Mouse (Mus musculus): ENCODE data around the gene Zfp804a. TPM values are rescaled to one million over a fixed set of nuclear protein-coding genes. Genes with fewer than 3 reads are reported as not detected.

Gene Zfp804a
- not detected for total RNA-seq (2018; cell fraction: chromatin; rRNA removed)
- total RNA-seq (2018; cell fraction: cytosol; rRNA removed), result not detected
- total RNA-seq (2018; cell fraction: nucleus; rRNA removed), result not detected
- not detected in 3 replicates for polyA plus RNA-seq (2018)

DNA sequence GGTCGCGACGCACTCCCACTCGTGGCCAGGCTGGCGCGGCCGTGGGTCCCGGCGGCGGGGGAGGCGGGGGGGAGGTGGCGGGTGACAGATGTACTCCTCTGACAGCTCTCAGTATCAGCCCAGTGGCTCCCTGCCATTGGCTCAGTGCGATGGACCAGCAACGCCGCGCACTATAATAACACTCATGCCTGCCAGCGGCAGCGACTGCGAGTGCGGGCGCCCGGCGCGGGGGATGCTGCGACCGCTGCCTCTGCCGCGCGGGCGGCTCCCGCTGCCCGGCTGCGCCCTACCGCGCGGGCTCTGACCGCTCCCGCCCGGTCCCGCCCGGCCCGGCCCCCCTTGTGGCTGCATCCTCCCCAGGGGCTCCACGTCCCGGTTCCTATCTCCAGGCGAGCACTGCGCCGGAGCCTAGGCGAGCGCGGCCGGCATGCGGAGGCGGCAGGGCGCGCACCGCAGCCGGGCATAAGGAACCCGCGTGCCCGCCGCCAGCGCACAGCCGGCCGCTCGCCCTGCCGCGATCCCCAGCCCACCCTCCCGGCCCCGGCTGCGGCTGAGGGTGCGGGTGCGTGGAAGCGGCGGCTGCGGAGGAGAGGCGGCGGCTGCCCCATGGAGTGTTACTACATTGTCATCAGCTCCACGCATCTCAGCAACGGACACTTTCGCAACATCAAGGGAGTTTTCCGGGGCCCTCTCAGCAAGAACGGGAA lies at the start of gene Zfp804a:
Gene Zfp804a, plus strand, starts transcription at position 38 of the 707 bp plus-strand sequence.
- no peaks in the 10 kb centered on the region for H3K79me2 ChIP-seq (ENCODE audit: inconsistent target)
- no peak within 1 kb of the TSS for H3K4me3 ChIP-seq (ENCODE audit: inconsistent target)
- no peaks in the 10 kb centered on the region for H3K36me3 ChIP-seq (ENCODE audit: inconsistent target)
- WGBS (ENCODE audit: missing documents), result 4% methylated on average over 55 of the region's 82 CpGs
- H3K27ac ChIP-seq, result no peak within 1 kb of the TSS

DNA sequence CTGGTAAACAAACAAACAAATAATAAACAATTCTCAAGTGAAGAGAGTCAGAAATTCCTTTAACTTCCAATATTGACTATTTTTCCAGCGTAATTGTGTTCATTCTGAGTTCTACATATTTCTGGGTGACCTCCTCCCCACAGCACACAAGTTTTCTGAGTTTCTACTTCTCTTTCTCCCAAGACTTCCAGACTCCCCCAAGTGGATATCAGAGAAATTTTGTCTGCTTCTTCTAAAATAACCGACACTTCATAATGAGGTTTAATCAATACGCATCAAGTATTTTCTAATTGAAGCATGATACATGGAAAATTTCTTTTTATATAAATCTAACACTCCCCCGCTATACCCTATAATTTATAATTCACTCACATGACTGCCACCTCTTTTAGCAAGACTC lies 1.4 kb upstream of the Zfp804a start:
- no peaks in the 10 kb centered on the region for H3K79me2 ChIP-seq (ENCODE audit: inconsistent target)
- H3K27ac ChIP-seq, result no peak overlapping the region
- no peaks in the 10 kb centered on the region for H3K36me3 ChIP-seq (ENCODE audit: inconsistent target)
- H3K4me3 ChIP-seq (ENCODE audit: inconsistent target), result no peak overlapping the region
- 72% methylated on average over 4 of the region's 4 CpGs for WGBS (ENCODE audit: missing documents)

DNA sequence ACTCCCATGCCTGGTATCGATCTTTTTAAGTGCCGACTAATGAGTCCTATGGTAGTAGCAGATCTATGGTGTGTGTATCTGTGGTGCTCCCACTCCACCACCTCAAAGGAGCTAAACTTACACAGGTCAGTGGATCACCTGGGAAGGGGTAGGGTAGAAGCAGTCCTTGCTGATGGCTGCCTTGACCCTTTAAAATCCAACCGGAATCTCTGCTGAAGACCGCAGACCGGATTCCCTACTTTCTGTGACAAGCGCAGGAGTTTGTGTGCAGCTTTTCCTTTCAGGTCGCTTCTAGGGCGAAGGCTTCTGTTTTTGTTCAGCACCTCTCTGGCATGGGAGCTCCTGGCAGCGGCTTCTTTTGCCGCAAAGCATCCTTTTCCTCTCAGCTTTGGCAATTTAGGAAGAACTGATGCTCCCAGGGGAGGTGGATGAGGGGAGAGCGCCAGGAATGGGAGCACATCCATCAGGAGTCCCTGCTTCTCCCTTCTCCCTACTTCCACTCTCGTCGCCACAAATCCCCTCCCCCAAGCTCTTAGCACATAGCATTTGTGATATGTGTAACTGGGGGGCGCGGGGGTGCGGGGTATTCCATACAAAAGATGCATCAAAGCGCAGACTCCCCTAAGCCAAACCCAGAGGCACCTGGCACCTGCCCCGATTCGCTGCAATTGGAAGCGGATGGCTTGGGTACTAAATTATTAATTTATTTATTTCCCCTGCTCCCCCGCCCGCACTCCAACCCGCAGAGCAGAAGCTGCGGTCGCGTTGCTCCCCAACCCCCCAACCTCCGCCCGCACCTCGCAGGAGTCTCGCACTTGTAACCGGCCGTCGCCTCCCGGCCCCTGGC lies 461 bp upstream of the Zfp804a start:
- 12% methylated on average over 31 of the region's 34 CpGs for WGBS (ENCODE audit: missing documents)
- no peaks in the 10 kb centered on the region for H3K79me2 ChIP-seq (ENCODE audit: inconsistent target)
- H3K4me3 ChIP-seq (ENCODE audit: inconsistent target), result no peak overlapping the region
- no peak overlapping the region for H3K27ac ChIP-seq
- H3K36me3 ChIP-seq (ENCODE audit: inconsistent target), result no peaks in the 10 kb centered on the region

DNA sequence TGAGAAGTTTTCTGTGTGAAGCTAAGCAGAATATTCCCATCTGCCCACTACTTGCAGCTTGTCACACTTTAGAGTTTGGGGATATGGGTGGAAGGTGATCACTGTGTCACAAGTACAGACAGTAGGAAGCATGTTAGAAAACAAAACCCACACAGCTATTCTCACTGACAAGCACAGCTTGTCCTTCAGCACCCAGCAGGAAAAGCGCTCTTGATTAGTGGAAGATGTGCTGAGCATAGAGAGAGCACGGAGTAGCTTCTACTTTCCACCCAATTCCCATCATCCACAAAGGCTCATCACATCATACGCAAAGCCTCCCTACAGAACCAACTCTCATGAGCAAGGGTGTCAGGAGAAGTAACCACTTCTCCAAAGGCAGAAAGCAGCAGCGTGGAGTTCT lies 1.4 kb downstream of the Zfp804a start:
- Histone ChIP-seq H3K27ac (no peak overlapping the region), H3K79me2 (ENCODE audit: inconsistent target) (no peaks in the 10 kb centered on the region), H3K4me3 (ENCODE audit: inconsistent target) (no peak overlapping the region), H3K36me3 (ENCODE audit: inconsistent target) (no peaks in the 10 kb centered on the region)
- 73% methylated on average over 4 of the region's 4 CpGs for WGBS (ENCODE audit: missing documents)

DNA sequence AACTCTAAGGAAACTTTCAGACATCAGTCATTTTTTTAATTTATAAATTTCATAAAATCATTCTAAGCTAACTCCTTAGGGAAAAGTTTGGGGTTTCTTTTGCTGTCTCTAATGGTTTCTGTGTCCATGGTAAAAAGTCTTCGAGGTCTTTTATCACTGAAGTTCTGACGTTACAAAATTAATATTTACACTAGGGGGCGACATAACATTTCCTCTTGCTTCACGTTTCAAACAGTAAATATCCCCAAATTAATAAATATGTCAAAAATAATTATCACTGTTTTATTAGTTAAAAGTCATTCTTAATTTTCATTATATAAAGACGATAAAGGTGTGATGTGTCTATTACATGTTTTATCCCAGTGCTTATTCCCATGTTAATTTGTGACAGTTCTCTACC lies 11.6 kb downstream of the Zfp804a start:
- H3K4me3 ChIP-seq (ENCODE audit: inconsistent target), result no peak overlapping the region
- no peaks in the 10 kb centered on the region for H3K79me2 ChIP-seq (ENCODE audit: inconsistent target)
- no peaks in the 10 kb centered on the region for H3K36me3 ChIP-seq (ENCODE audit: inconsistent target)
- 26% methylated on average over 5 of the region's 5 CpGs for WGBS (ENCODE audit: missing documents)
- H3K27ac ChIP-seq, result no peak overlapping the region

DNA sequence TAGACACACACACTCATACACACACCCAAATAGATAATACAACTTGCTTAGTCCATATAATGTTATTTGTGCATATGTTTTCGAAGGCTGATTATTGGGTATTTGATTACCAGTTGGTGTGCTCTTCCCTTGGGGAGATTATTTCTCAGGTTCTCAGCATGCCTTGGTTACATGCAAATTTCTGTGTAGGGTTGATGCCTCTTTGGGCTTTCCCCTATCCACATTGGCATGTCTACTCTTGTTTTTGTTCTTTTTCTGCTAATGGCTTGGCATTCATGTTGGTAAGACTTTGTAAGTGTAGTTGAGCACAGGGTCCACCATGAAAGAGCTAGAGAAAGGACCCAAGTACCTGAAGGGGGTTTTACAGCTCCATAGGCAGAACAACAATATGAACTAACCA lies 14.9 kb downstream of the Zfp804a start:
- no peaks in the 10 kb centered on the region for H3K36me3 ChIP-seq (ENCODE audit: inconsistent target)
- no peak overlapping the region for H3K27ac ChIP-seq
- 75% methylated on average over 1 of the region's 1 CpGs for WGBS (ENCODE audit: missing documents)
- no peaks in the 10 kb centered on the region for H3K79me2 ChIP-seq (ENCODE audit: inconsistent target)
- H3K4me3 ChIP-seq (ENCODE audit: inconsistent target), result no peak overlapping the region

DNA sequence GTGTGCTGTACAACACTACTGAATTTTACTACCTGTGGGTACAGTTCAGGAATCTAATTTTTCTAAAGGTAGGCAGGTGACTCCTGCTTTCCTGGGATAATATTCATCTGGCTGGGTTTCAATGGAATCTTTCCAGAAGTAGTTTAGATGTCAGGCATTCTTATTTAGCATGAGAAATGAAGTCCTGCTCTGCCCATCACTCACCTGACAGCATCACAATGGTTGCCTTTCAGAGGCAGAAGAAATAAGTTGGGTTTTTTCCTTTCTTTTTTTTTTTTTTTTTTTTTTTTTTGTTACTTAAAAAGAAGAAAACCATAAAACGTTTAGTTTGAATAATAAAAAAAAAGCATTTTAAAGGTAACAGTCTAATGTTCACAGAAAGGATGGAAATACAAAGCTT lies 16.1 kb downstream of the Zfp804a start:
- no peaks in the 10 kb centered on the region for H3K36me3 ChIP-seq (ENCODE audit: inconsistent target)
- no CpG with 5 or more reads among the region's 1 CpGs for WGBS (ENCODE audit: missing documents)
- no peak overlapping the region for H3K4me3 ChIP-seq (ENCODE audit: inconsistent target)
- no peak overlapping the region for H3K27ac ChIP-seq
- H3K79me2 ChIP-seq (ENCODE audit: inconsistent target), result no peaks in the 10 kb centered on the region

DNA sequence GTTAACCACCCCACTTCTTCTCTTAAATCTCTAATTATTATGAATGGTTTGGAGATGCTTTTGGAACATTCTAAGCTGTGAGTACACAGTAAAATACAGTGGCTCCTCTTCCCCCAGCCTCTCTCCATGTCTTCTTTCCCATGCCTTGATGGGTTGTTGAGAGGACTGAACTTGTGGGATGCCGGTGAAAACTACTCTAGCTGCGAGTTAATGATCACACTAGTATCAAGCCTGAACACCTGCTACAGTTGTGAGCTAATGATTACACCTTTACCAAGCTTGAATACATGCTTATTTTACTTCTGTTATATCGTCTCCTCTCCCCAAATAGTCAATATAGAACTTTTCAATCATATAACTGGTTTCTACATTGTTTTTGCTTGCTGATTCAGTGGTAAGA lies 23.9 kb downstream of the Zfp804a start:
- Histone ChIP-seq H3K4me3 (ENCODE audit: inconsistent target) (no peak overlapping the region), H3K27ac (no peak overlapping the region), H3K79me2 (ENCODE audit: inconsistent target) (no peaks in the 10 kb centered on the region), H3K36me3 (ENCODE audit: inconsistent target) (no peaks in the 10 kb centered on the region)
- 74% methylated on average over 3 of the region's 3 CpGs for WGBS (ENCODE audit: missing documents)

DNA sequence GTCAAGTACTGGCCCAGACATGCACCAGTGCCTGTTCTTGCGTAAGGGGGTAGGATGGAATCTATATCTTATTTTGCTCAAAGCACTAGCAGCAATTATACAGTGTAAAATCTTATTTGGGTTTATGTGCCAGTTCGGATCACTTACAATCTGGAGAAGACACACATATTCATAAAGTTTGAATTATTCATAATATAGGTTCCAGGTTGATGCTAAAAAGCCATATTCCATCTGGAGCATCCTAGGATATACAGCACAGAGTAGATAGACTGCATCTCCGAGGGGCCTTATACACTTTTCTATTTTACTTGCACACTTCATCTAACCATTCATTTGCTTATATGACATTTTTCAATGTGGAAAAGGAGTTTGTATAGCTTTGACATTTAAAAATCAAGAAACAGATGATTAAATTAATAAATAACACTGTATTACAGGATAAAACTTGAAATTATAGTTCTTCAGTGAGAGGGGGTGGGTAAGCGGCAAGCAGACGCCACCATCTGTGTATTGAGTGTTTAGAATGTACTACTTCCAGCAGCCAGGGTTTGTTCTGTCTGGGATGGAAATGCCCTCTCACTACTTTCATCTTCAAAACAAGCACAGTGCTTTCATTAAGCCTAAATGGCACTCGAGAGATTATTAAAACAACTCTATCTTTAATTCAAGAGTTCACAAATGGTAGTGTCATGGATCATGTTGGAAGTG lies 25.4 kb downstream of the Zfp804a start:
- 85% methylated on average over 6 of the region's 6 CpGs for WGBS (ENCODE audit: missing documents)
- no peak overlapping the region for H3K4me3 ChIP-seq (ENCODE audit: inconsistent target)
- H3K27ac ChIP-seq, result no peak overlapping the region
- no peaks in the 10 kb centered on the region for H3K36me3 ChIP-seq (ENCODE audit: inconsistent target)
- H3K79me2 ChIP-seq (ENCODE audit: inconsistent target), result no peaks in the 10 kb centered on the region

DNA sequence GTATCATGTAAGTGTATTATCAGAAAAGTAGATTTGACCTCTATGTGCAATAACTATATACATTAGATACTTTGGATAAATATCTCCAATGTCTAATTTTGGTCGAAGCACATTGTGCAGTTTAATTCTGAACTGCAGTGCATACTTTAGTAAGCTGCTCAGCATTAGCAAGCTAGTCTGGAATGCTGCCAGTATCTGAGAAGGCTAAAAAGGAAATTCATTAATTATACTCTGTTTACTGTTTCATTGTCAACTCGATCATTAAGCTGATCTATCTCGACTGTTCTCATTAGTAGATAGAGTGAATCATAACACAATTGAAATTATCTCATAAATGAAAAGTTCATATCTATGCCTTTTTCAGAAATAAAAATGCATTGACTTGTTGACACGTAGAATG lies 27.7 kb downstream of the Zfp804a start:
- no peaks in the 10 kb centered on the region for H3K79me2 ChIP-seq (ENCODE audit: inconsistent target)

DNA sequence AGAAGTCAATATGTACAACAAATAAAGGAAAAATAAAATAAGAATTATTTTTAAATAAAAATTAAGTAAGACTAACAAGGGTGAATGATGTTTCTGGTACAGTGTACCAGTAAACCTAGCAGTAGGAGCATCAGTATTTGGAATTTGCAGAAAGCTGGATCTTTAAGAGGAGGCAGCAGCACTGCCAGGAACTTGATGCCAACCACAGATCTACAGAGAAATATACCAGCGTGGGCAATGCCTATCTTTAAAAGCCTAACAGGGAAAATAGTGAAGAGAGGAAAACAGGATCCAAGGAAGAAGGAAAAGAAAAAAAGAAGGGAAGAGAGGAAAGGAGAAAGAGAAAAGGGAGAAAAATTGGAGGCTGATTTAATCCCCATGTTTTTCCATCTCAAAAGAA lies 60.1 kb downstream of the Zfp804a start:
- Histone ChIP-seq H3K79me2 (ENCODE audit: inconsistent target) (no peaks in the 10 kb centered on the region), H3K4me3 (ENCODE audit: inconsistent target) (no peak overlapping the region), H3K36me3 (ENCODE audit: inconsistent target) (no peaks in the 10 kb centered on the region), H3K27ac (no peak overlapping the region)
- 67% methylated on average over 1 of the region's 1 CpGs for WGBS (ENCODE audit: missing documents)

More for the DNA sequence above, 27.7 kb downstream of the Zfp804a start:
- no peak overlapping the region for H3K4me3 ChIP-seq (ENCODE audit: inconsistent target)
- no peak overlapping the region for H3K27ac ChIP-seq
- no peaks in the 10 kb centered on the region for H3K36me3 ChIP-seq (ENCODE audit: inconsistent target)
- 74% methylated on average over 4 of the region's 4 CpGs for WGBS (ENCODE audit: missing documents)

DNA sequence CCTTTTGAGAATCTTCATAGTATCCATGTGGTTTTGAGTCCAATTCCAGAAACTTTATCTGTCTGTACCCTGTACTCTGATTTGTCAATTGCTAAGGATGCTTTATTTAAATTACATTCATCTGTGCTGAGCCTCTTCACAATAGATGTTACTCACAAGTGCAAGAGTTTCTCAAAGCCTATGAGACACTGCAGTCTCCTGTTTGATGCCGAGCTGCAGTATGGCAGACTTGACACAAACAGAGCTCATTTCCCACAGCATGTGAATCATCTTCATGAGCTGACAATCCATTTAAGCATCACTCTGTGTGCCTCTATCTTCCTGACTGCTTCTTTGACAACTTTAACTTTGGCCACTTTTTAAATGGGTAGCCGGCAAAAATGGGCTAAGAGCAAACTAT lies 60.6 kb downstream of the Zfp804a start:
- Histone ChIP-seq H3K4me3 (ENCODE audit: inconsistent target) (no peak overlapping the region), H3K79me2 (ENCODE audit: inconsistent target) (no peaks in the 10 kb centered on the region), H3K36me3 (ENCODE audit: inconsistent target) (no peaks in the 10 kb centered on the region), H3K27ac (no peak overlapping the region)
- WGBS (ENCODE audit: missing documents), result 77% methylated on average over 2 of the region's 2 CpGs

DNA sequence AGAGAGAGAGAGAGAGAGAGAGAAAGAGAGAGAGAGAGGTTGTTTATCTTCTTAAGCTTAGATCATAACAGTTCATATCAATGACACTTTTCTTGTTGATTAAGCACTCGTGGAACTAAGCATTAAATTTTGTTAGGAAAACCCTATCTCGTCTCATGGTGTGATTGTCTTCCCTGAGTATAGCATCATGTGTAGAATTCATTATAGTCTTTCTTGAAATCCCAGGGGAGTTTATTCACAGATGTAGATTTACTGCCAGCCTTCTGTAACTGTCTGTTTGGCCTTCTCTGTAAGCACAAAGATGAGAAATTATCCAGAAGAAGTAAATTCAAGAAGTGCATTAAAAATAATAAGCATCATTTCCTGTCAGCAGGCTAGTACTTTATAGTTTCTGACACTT lies 66.6 kb downstream of the Zfp804a start:
- WGBS (ENCODE audit: missing documents), result 72% methylated on average over 2 of the region's 2 CpGs
- Histone ChIP-seq H3K27ac (no peak overlapping the region), H3K79me2 (ENCODE audit: inconsistent target) (no peaks in the 10 kb centered on the region), H3K36me3 (ENCODE audit: inconsistent target) (no peaks in the 10 kb centered on the region), H3K4me3 (ENCODE audit: inconsistent target) (no peak overlapping the region)

DNA sequence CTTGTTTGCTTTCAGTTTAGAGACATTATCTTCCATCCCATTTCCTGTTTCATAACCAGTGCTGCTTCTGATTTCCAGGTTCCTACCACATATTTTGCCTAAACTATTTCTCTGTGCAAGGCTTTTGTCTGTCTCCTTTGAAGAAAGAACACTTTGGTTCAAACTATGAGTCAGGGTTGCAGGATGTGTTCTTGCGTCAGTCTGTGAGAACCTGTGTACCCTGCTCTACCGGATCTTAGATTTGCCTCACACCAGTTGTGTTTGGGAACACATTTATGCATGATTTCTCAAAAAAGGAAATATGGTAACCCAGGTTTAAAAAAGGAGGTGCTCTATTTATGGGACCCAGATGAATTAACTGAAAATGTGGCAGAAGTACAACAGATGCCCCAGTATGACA lies 125.7 kb downstream of the Zfp804a start:
- Histone ChIP-seq H3K4me3 (ENCODE audit: inconsistent target) (no peak overlapping the region), H3K36me3 (ENCODE audit: inconsistent target) (no peaks in the 10 kb centered on the region), H3K27ac (no peak overlapping the region), H3K79me2 (ENCODE audit: inconsistent target) (no peaks in the 10 kb centered on the region)
- WGBS (ENCODE audit: missing documents), result 83% methylated on average over 2 of the region's 2 CpGs

DNA sequence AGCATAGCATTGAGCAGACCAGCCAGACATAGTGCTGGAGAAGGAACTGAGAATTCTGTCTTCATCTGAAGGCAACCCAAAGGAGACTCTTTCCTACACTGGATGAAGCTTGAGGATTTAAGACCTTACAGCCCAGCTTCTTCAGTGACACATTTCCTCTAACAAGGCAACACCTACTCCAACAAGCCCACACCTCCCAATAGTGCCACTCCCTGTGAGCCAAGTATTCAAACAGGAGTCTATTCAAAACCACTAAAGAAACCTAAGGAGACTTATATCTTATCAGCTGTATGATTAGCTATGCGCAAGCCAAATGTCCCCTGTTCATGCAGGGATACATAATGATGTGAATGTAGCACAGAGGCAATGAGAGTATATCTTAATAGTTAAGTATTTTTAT lies 128.0 kb downstream of the Zfp804a start:
- Histone ChIP-seq H3K36me3 (ENCODE audit: inconsistent target) (no peaks in the 10 kb centered on the region), H3K4me3 (ENCODE audit: inconsistent target) (no peak overlapping the region), H3K27ac (no peak overlapping the region), H3K79me2 (ENCODE audit: inconsistent target) (no peaks in the 10 kb centered on the region)
- WGBS (ENCODE audit: missing documents), result 83% methylated on average over 1 of the region's 1 CpGs

All from macrophage (primary cell).